Mouse (Mus musculus) left cerebral cortex, adult 2 months (tissue): ENCODE results near the gene Dhrs9. TPM values are rescaled to one million over a fixed set of nuclear protein-coding genes. Genes with fewer than 3 reads are reported as not detected.
"Not testable (repeated sequence)": the region's sequence is repeated elsewhere in the genome, so short reads cannot be mapped to it uniquely, and the experiment has no call there.

Source experiments
- DNase-seq, 2 experiments: peaks; one replicate each; pipeline ENCODE4 v3.0.0; 2021 to 2022; ENCODE audit warnings: low spot score in 2 of 2, mixed read lengths in 1 of 2; ENCODE audit errors: extremely low spot score in 1 of 2
- H3K27ac ChIP-seq: fragments of 200-600 bp; 2 replicates; pipeline ENCODE4 v1.8.1; 2022
- H3K4me3 ChIP-seq: fragments of 200-600 bp; 2 replicates; pipeline ENCODE4 v1.8.1; 2022
- CTCF ChIP-seq: fragments of 200-600 bp; IDR thresholded peaks from 2 replicates; pipeline ENCODE4 v1.8.1; 2022; ENCODE audit warnings: antibody characterized with exemption, mild to moderate bottlenecking, moderate library complexity
- intact Hi-C: fragments of 180-260 bp; cut with DNase I; formaldehyde crosslinking; loops from one replicate; pipeline ENCODE4 v1.15.1; 2025
- long read RNA-seq, 2 experiments: library from polyadenylated mRNA; stranded (forward); transcript quantifications; one replicate each; pipeline ENCODE4 v2.0.0; 2021; ENCODE audit warnings: borderline mapping rate in 2 of 2
- total RNA-seq, 2 experiments: library from RNA; stranded (reverse); gene quantifications; 2 replicates each; pipeline ENCODE4 v1.2.3; 2021

Gene Dhrs9
- under 1 TPM in 1 of 2 experiments, not detected in 1; 0.14 TPM for total RNA-seq
- long read RNA-seq, experiment 1: 0 reads
- long read RNA-seq, experiment 2: 0 reads

DNA sequence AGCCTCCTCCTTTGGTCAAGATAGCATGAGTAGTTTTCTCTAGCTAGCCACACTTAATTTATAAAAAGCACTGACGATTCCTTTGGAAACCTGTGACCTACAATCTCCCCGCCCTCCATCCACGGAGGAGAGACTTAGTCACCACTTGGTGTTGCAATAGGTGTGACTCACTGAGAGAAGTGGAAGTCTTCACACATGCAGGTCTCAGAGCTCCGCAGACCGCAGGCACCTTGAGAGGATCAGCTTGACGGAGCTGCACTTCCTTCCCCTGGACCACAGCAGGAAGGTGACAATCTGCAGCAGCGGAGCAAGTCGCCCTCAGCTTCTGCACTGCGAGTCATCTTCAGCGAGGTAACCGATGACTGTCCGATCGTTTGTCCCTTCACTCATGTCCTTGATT is at the start of gene Dhrs9:
Dhrs9 (plus strand) TSS at position 165 of the 400 bp plus-strand sequence.
- intact Hi-C loops: no loop called here
- DNase-seq: peak in 1 of 2 experiments; percentile 19
- no peak for TF ChIP-seq CTCF
- no peak within 1 kb of the TSS for H3K4me3 ChIP-seq
- H3K27ac ChIP-seq: no peak within 1 kb of the TSS

DNA sequence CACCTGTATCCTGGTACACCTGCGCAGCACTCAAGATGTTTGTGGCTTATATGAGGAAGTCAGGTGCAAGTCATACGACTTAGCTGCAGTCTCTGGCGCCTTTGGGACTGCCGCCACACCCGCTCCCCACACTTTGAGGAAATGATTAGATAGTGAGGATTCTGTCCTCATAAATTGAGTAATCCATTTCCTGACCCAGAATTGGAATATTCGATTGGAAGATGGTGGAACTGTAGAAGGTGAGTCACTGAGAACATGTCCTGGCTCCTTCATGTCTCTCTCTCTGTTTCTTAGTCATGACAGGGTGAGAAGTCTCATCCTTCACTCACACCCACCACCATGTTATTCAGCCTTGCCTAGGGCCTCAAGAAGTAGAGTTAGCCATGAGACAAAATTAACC is 48.7 kb upstream of the Dhrs9 start:
- intact Hi-C loops, DNase-seq, H3K27ac ChIP-seq, H3K4me3 ChIP-seq: not testable (repeated sequence)

DNA sequence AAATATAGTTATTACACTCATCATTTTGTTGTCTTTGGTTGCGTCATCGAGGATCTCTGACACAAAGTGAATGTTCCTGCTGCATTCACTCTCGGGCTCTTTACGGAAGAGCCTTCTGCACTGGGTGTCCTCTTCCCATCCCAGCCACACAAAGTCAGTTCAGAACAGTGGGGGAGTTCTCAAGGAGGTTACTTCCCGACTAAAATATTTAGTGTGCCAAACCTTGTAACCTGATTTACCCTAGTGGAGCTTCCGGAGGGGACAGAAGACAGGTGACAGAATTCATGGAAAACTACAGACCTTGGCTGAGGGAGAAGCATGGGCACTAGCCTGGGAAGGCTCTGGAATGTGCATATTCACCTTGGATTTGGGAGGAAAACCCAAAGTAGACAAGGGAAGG is 38.7 kb upstream of the Dhrs9 start:
- H3K4me3 ChIP-seq: no peak overlapping the region
- H3K27ac ChIP-seq: no peak overlapping the region
- DNase-seq: no peak
- no peak for TF ChIP-seq CTCF
- intact Hi-C loops: no loop called here

DNA sequence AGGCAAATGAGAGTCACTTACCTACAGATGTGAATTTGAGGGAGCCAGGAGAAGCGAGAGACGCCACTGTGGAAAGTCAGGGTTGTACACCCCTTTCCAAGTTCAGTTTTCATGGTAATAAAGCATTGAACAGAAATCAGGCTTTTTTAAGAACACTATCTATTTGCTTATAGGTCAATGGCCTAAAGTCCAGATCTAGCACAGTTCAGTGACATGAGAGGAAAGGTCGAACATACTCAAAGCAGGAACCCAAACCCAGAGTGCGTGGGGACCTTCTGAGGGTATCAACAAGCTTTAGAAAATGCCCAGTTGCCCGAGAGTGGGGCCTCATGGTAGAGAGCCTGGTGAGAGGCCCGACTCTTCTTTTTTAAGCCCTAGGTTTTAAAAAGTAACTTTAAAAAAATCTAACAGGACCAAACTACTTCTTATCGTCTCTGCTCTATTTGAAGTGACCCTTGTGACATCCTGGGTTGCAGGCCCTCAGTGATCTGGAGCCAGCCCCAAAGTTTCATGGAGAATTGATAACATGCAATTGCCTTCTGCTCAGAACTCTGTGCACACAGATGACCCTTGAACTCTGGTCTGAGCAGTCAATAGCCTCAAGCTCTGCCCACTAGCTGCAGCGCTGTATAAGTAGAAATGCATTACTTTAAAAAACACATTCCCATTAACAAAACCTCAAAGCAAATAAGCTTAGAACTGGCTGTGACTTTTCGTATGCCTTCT is 37.6 kb upstream of the Dhrs9 start, which contains the start of gene Abcb11:
Abcb11 (minus strand) TSS at position 121 of the 726 bp plus-strand sequence.
- intact Hi-C loops: no loop called here
- no peak for DNase-seq
- no peak for TF ChIP-seq CTCF
- Histone ChIP-seq H3K4me3 (no peak within 1 kb of the TSS), H3K27ac (no peak within 1 kb of the TSS)

DNA sequence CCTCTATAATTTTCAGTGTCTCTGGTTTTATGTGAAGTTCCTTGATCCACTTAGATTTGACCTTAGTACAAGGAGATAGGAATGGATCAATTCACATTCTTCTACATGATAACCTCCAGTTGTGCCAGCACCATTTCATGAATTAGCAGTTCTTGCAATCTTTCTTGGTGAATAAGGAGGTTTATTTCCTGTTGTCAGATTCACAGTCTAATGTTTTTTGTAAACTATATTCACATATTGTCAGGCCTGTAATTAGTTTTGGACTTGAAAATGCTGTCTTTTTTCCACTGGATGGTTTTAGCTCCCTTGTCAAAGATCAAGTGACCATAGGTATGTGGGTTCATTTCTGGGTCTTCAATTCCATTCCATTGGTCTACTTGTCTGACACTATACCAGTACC is 24.8 kb upstream of the Dhrs9 start:
- DNase-seq, H3K27ac ChIP-seq, intact Hi-C loops, H3K4me3 ChIP-seq: not testable (repeated sequence)

DNA sequence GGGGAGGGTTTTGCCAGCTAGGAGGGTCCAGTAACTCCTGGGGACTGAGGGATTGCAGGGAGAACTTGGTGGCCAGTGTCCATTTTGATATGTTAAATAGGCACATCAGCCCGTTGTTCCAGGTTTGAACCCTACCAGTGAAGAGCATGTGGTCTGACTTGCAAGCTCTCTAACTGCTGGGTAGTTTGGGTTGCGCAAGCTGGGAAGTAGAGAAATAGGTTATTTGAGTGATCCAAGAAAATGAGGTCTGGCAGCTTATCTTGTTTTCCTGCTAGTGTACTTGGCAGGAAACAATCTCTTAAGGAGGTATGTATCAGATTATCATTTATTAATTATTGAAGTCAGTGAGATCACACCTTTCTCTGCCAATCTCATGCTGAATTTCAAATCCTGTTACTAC is 15.4 kb upstream of the Dhrs9 start:
- no peak overlapping the region for H3K4me3 ChIP-seq
- no peak overlapping the region for H3K27ac ChIP-seq
- no peak for DNase-seq
- intact Hi-C loops: no loop called here
- no peak for TF ChIP-seq CTCF

DNA sequence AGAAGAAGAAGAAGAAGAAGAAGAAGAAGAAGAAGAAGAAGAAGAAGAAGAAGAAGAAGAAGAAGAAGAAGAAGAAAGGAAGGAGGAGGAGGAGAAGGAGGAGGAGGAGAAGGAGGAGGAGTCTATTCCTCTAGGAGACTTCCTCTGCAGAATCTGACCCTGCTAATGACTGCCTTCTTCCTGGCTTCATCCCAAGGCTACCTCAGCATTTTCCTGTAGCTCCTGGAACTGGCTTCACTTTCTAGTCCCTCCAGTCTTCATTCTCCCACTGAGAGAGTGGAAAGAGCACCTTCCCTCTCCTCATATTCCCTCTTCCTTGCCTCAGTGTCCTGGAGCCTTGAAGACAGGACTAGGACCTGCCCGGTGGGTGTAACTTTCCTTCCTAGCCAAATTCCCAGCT is 15.0 kb upstream of the Dhrs9 start:
- intact Hi-C loops: no loop called here
- Histone ChIP-seq H3K4me3 (no peak overlapping the region), H3K27ac (no peak overlapping the region)
- no peak for DNase-seq
- no peak for TF ChIP-seq CTCF

DNA sequence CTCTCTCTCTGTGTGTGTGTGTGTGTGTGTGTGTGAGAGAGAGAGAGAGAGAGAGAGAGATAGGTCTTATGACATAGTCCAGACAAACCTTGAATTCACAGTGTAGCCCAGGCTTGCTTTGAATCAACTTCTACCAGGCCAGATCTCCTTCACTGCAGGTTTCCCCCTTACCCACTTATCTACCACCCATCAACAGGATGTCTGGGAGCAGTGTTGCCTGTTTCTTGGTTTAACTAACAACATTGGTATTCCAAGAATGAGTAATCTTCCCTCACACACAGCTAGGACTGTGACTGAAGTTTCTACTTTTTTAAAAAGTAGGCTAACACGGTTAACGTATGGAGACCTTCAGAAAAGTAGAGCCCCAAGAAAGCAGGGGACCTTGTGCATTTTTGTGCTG is 3.5 kb upstream of the Dhrs9 start:
- no peak for TF ChIP-seq CTCF
- H3K4me3 ChIP-seq: no peak overlapping the region
- DNase-seq: no peak
- intact Hi-C loops: no loop called here
- no peak overlapping the region for H3K27ac ChIP-seq

DNA sequence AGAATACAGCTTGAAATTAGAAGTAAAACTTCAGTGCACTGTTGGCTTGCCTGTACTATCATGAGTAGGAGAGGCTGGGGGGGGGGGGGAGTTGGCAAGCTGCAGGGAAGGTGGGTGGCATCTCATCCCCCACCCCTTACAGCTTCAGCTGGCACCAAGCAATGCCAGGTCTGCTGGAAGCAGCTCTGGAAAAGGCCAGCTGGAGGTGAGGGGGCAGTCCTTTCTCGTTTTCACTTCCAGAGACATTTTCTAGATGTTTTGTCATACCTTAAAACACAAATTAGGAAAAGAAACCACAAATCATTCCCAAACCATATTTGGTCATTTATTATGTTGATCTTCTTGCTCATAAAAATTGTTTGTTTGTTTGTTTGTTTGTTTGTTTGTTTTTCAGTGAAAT is 444 bp upstream of the Dhrs9 start:
- no peak overlapping the region for H3K27ac ChIP-seq
- no peak overlapping the region for H3K4me3 ChIP-seq
- TF ChIP-seq CTCF: no peak
- intact Hi-C loops: no loop called here
- DNase-seq: no peak

DNA sequence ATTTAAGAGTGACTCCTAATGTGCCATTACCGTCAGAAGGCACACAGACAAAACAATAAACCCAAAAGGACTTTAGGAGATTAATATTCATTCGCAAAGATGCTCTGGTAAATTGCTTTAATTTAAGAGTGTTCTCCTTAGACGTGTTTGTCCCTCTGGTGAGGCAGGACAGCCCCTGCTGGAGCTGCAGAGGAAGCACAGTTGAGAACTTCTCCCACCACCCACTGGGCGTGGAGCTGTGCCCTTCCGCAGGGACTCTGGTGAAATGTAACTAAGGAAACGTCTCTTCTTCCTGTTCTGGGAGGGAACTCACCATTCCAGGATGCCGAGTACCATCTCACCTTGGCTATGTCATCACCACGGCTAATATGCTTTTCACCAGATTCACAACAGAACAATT is 1.5 kb downstream of the Dhrs9 start:
- TF ChIP-seq CTCF: peak; percentile 12; the same call in 1 of the 2 replicates
- DNase-seq: no peak
- no peak overlapping the region for H3K4me3 ChIP-seq
- intact Hi-C loops: no loop called here
- H3K27ac ChIP-seq: no peak overlapping the region

DNA sequence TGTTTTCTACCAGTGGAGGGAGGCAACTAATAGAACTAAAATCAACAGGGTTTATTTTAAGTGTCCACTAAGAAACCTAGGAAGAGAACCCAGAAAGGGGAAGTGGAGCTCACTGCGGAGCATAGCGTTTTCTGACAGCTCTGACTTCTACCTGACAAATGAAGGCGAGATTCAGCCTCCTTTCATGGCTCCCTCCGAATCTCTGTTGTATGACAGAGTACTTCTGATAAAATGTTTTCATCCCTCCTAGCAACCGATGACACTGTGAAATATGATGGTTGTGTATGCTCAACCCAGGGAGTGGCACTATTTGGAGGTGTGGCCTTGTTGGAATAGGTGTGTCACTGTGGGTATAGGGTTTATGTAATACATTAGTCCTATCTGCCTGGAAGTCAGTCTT is 2.6 kb downstream of the Dhrs9 start:
- TF ChIP-seq CTCF: no peak
- H3K4me3 ChIP-seq: no peak overlapping the region
- no peak overlapping the region for H3K27ac ChIP-seq
- no peak for DNase-seq
- intact Hi-C loops: no loop called here

DNA sequence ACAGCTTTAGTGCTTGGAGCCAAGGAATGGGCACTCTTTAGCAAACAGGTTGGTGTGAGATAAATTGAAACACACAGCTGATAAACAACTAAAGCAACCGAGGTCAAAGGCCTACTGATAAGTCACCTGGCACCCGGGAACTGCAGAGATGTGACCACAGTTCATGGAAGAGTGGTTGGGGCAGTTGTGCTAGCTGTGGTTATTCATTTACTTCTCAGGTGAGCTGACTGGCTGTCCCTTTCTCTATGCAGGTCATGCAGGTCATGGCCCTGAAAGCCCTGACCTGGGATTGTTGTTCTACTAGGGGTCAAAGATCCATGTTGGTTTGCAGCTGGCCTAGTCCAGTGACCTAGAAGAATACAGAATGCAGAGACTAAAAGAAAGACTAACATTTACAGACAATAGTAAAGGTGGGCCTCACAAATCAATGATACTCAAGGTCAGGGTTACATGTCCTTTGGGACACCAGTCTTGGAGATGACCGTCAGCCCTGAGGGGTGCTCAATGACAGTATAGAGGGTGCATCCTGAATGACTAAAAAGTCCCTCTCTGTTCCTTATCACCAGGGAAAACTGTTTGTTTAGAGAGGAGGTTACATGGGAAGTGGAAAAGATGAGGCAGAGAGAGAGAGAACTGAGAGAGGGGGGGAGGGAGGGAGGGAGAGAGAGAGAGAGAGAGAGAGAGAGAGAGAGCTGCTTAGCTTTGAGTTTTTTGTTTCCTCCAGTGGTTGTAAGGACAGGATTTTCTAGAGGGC is 6.0 kb downstream of the Dhrs9 start:
- Histone ChIP-seq H3K4me3 (no peak overlapping the region), H3K27ac (no peak overlapping the region)
- no peak for TF ChIP-seq CTCF
- no peak for DNase-seq
- intact Hi-C loops: no loop called here

DNA sequence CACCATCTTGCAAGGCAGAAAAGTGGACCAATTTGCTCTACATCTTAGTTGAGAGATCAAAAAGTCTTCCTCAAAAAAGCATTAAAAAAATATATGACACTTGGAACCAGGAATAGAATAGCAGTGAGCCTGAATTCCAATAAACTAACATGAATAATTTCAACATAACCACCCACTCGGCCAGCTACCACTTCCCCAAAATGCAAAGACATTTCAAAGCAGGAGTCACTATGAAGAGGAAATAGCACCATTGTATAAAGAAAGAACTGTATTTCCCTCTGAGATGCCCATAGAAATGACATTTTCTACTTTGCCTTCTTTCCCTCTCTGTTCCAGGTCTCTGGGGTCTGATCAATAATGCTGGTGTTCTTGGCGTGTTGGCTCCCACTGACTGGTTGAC is 13.7 kb downstream of the Dhrs9 start:
- DNase-seq: no peak
- no peak overlapping the region for H3K4me3 ChIP-seq
- intact Hi-C loops: no loop called here
- no peak overlapping the region for H3K27ac ChIP-seq
- no peak for TF ChIP-seq CTCF
